Mouse (Mus musculus) heart, postnatal 4 days (tissue): ENCODE data around the gene Gm11938. TPM values are rescaled to one million over a fixed set of nuclear protein-coding genes. Genes with fewer than 3 reads are reported as not detected.

Experiments used
- DNase-seq: peaks from one replicate; pipeline ENCODE4 v3.0.0; 2021
- total RNA-seq, 2 experiments: library from RNA; stranded (reverse); gene quantifications; 2 replicates each; pipeline ENCODE4 v1.2.3; 2021

The Gm11938 gene
- total RNA-seq, 2 experiments from 2014 or later, result not detected

DNA sequence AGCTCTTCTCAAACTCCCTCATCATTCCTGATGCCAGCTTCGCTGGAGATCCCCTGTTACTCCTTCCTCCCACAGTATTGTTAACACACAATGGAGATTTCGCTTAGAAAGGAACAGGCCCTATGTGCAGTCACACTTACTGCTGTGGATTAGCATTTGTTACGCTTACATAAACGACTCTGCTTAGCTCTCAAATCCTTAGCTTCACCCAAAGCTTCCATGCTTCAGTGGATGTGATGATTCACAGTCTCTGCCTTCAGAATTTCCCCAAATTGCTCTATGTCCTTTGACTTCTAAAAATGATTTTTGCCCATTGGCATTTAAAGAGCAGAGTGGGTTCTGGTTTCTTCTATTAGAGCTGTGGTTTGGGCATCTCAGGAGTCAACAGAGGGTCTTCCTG lies 29.9 kb downstream of the Gm11938 start:
- DNase-seq, result no peak

DNA sequence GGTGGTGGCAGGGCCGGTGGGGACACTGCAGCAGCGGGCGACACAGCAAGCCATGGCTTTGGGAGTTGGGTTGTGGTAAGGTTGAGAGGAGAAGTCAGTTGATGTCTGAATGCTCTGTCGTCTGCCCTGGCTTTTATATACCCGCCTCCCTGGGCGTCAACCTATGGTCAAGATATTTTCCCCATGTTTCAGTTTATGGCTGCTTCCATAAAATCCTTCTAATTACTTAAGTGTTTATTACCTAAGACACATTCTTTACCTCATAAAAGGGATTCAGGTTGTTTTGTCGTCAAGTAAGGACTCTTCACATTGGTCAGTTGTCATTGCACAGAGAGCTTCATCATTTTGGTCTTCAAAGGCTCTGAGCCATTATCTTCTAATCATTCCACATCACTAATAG lies 36.6 kb downstream of the Gm11938 start, which contains the start of gene Krtap3-1:
Krtap3-1 (minus strand) TSS at position 101 of the 400 bp plus-strand sequence.
- DNase-seq, result no peak

DNA sequence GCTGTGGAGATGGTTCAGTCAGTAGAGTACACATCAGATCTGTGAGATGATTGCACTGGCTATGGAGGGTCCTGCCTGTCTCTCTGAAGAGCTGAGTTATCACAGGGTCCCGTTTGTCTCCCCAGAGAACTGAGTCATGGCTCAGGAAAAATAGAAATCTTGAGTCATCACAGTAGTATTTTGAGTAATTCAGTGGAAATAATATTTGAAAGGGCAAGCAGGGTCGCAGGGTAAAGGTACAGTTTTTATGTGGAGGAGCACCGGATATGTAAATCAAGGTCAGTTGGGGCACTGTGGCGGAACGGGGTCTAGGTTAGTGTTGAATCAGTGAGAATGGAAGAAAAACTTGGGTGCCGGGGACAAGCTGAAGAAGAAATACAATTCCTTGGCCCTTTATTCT lies 40.5 kb downstream of the Gm11938 start:
- DNase-seq, result no peak

DNA sequence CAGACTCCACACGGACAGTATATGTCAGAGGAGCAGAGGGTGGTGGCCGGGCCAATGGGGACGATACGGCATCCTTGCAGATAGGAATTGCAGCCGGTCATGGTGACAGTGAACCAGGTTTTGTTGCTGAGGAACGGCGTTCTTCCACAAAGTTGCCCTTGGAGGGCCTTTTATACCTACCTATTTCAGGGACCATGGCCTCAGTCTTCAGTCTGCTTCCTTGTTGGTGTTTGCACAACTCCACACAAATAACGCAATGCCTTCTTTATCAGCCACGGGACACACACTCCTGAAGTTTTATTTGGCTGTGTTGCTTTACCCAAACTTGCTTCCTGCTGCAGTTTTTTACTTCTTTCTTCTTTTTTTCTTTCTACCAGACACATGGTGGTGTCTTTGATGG lies 43.7 kb downstream of the Gm11938 start, which contains the start of gene Gm11939:
Gm11939 (minus strand) TSS at position 101 of the 400 bp plus-strand sequence.
- no peak for DNase-seq

DNA sequence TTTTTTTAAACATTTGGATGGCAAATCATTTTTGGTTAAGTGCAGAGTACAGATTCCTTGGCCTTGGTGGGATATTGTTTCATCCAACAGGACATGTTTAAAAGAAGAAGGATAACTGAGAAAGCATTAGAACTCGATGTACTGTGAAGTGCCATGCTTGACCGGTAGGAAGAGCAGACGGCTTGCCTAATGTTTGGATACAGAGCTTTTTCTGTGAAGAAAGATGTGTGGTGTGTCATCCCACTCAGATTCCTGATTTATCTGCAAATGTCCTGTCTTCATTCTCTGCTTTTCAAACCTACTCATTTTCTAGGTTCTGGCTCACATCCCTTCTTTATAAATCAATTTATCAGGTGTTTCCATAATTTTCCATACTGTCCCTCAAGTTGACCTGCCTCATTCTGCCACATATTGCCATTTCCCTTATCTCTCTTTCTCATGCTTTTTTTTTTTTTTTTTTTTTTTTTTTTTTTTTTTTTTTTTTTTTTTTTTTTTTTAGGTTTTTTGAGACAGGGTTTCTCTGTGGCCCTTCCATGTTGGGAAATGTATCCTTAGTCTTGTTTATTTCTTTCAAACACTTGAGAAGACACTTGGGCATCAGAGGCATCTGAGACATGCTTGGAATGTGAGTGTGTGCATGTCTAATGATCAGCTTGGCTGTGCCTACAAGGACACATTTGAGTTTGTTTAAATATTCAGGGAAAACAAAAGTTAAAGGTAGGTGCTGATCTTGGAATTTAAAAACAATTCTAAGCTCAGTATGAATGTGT lies 44.9 kb downstream of the Gm11938 start:
- no peak for DNase-seq

DNA sequence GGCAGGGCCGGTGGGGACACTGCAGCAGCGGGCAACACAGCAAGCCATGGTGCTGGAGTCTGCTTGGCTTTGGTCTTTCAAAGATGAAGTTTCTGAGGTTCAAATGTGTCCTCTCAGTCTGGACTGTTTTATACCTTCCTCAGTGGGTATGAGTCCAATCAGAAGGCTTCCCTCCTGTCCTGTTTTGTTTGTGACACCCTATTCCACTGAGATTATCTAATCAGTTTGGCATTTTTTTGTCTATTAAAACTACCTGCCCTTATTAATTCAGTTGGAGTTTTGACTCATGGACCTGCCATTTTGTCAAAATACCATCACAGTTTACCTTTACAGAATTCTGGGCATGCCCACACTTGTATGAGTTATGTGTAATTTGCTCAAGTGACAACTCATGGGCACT lies 46.4 kb downstream of the Gm11938 start, which contains the start of gene Krtap3-2:
Krtap3-2 (minus strand) TSS at position 101 of the 400 bp plus-strand sequence.
- DNase-seq, result no peak

DNA sequence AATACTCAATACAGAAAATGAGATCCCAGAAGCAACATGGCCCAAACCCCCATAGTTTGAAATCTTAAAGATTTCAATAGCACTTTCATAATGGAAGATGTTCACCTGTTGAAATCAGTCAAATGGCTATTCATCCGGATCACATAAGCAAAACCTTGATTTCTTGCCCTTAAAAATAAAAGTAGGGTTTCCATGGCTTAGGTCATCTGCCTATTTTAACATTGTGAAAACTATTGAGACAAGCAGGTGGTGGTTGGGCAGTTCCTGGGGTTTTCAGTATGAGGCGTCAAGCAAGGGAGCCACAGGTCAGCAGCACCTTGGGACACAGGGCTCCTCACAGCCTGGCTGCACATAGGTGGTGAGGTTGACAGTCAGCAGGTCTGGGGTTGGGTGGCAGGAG lies 46.9 kb downstream of the Gm11938 start:
- no peak for DNase-seq

Other genes with a start within 250 kb of the Gm11938 start
- gene Krt28, start 228.4 kb downstream of the Gm11938 start, total RNA-seq, result not detected
- 1 to 10 TPM; 8.6 to 9.5 TPM for gene Krt10, start 213.9 kb downstream of the Gm11938 start, total RNA-seq
- gene Krt12, start 181.0 kb downstream of the Gm11938 start, total RNA-seq, result not detected
- gene Krt20, start 165.2 kb downstream of the Gm11938 start, total RNA-seq, result under 1 TPM; 0.21 to 0.79 TPM
- not detected for gene Krt23, start 110.2 kb downstream of the Gm11938 start, total RNA-seq
- not detected for gene Krt39, start 82.0 kb downstream of the Gm11938 start, total RNA-seq
- not detected for gene Krt40, start 60.1 kb downstream of the Gm11938 start, total RNA-seq
- not detected for gene Krtap3-3, start 52.4 kb downstream of the Gm11938 start, total RNA-seq
- gene Krtap3-2, start 46.5 kb downstream of the Gm11938 start, total RNA-seq, result not detected
- gene Gm11939, start 43.8 kb downstream of the Gm11938 start, total RNA-seq, result not detected
- not detected for gene Krtap3-1, start 36.7 kb downstream of the Gm11938 start, total RNA-seq
- not detected for gene Krtap1-5, start 22.3 kb downstream of the Gm11938 start, total RNA-seq
- not detected for gene Krtap1-4, start 19.7 kb downstream of the Gm11938 start, total RNA-seq
- gene Krtap1-3, start 12.0 kb downstream of the Gm11938 start, total RNA-seq, result not detected
- gene Krtap9-3, start 5.2 kb downstream of the Gm11938 start, total RNA-seq, result not detected
- gene Gm11937, start 6.9 kb upstream of the Gm11938 start, total RNA-seq, result not detected
- gene Krtap2-4, start 11.5 kb upstream of the Gm11938 start, total RNA-seq, result not detected
- not detected for gene Gm11562, start 17.1 kb upstream of the Gm11938 start, total RNA-seq
- not detected for gene Krtap4-1, start 24.9 kb upstream of the Gm11938 start, total RNA-seq
- gene Krtap4-2, start 31.8 kb upstream of the Gm11938 start, total RNA-seq, result not detected
- gene Krtap4-7, start 40.8 kb upstream of the Gm11938 start, total RNA-seq, result not detected
- not detected for gene Gm11555, start 46.9 kb upstream of the Gm11938 start, total RNA-seq
- gene Gm11563, start 55.7 kb upstream of the Gm11938 start, total RNA-seq, result not detected
- not detected for gene Krtap4-6, start 62.7 kb upstream of the Gm11938 start, total RNA-seq
- gene Gm14190, start 87.4 kb upstream of the Gm11938 start, total RNA-seq, result not detected
- gene Gm14180, start 131.0 kb upstream of the Gm11938 start, total RNA-seq, result not detected
- not detected for gene Gm11595, start 169.6 kb upstream of the Gm11938 start, total RNA-seq
- not detected for gene Krtap4-8, start 177.4 kb upstream of the Gm11938 start, total RNA-seq
- not detected for gene Krtap4-9, start 181.9 kb upstream of the Gm11938 start, total RNA-seq
- not detected for gene Gm11596, start 190.2 kb upstream of the Gm11938 start, total RNA-seq
- gene Gm11569, start 195.6 kb upstream of the Gm11938 start, total RNA-seq, result not detected
- not detected for gene Gm11554, start 201.1 kb upstream of the Gm11938 start, total RNA-seq
- not detected for gene Krtap4-13, start 206.6 kb upstream of the Gm11938 start, total RNA-seq
- not detected for gene Gm11564, start 212.4 kb upstream of the Gm11938 start, total RNA-seq
- not detected for gene 2300003K06Rik, start 234.8 kb upstream of the Gm11938 start, total RNA-seq
- gene Krtap4-16, start 248.3 kb upstream of the Gm11938 start, total RNA-seq, result not detected